Mouse (Mus musculus) MEL (cell line): ENCODE results near the gene Slc35b1. TPM values are rescaled to one million over a fixed set of nuclear protein-coding genes. Genes with fewer than 3 reads are reported as not detected.

Source experiments
- DNase-seq: peaks from one replicate; pipeline ENCODE4 v3.0.0; 2011; ENCODE audit warnings: low read depth, low spot score
- H3K27ac ChIP-seq: 2 replicates; pipeline ENCODE4 v1.5.1; 2012; ENCODE audit warnings: low read depth, mild to moderate bottlenecking, control low read depth, low read length, moderate library complexity; ENCODE audit not compliant: control insufficient read depth
- H3K27me3 ChIP-seq, 2 experiments: fragments of 150-350 bp in 1 of 2; sonication (generic) in 1 of 2; 2 replicates each; pipeline ENCODE4 v1.6.1; 2012; ENCODE audit warnings: low read length in 2 of 2, mild to moderate bottlenecking in 2 of 2, improper control_type of control experiment in 1 of 2, moderate library complexity in 1 of 2; ENCODE audit not compliant: insufficient read depth in 2 of 2, control insufficient read depth in 1 of 2
- H3K36me3 ChIP-seq, 2 experiments: 2 replicates each; pipeline ENCODE4 v1.6.1; 2012 to 2014; ENCODE audit warnings: low read length in 2 of 2, improper control_type of control experiment in 1 of 2, inconsistent platforms in 1 of 2, mild to moderate bottlenecking in 1 of 2; ENCODE audit not compliant: insufficient read depth in 2 of 2, control insufficient read depth in 1 of 2
- H3K4me1 ChIP-seq, 2 experiments: fragments of 150-350 bp in 1 of 2; sonication (generic) in 1 of 2; 2 replicates each; pipeline ENCODE4 v1.6.1; 2012; ENCODE audit warnings: low read length in 2 of 2, improper control_type of control experiment in 1 of 2, mild to moderate bottlenecking in 1 of 2; ENCODE audit not compliant: insufficient read depth in 2 of 2, control insufficient read depth in 1 of 2
- H3K4me3 ChIP-seq, 2 experiments: fragments of 150-350 bp in 1 of 2; sonication (generic) in 1 of 2; 2 replicates each; pipeline ENCODE4 v1.5.1; 2012; ENCODE audit warnings: low read depth in 2 of 2, low read length in 2 of 2, mild to moderate bottlenecking in 2 of 2, moderate library complexity in 2 of 2, control low read depth in 1 of 2, improper control_type of control experiment in 1 of 2; ENCODE audit not compliant: control insufficient read depth in 1 of 2, insufficient read depth in 1 of 2
- H3K79me2 ChIP-seq: 2 replicates; pipeline ENCODE4 v1.6.1; 2012; ENCODE audit warnings: mild to moderate bottlenecking, low read length, moderate library complexity; ENCODE audit not compliant: control insufficient read depth, poor library complexity, insufficient read depth
- H3K9ac ChIP-seq: 2 replicates; pipeline ENCODE4 v1.6.1; 2012; ENCODE audit warnings: low read depth, mild to moderate bottlenecking, control low read depth, low read length, moderate library complexity; ENCODE audit not compliant: control insufficient read depth, poor library complexity, severe bottlenecking
- H3K9me3 ChIP-seq: fragments of 150-350 bp; sonication (generic); replicated peaks from 2 replicates; pipeline ENCODE4 v1.6.1; 2012; ENCODE audit warnings: mild to moderate bottlenecking, low read length, improper control_type of control experiment, moderate library complexity; ENCODE audit not compliant: insufficient read depth
- BHLHE40 ChIP-seq: IDR thresholded peaks from 2 replicates; pipeline ENCODE4 v1.6.1; 2012; ENCODE audit warnings: low read depth, mild to moderate bottlenecking, inconsistent platforms, low read length, improper control_type of control experiment, borderline replicate concordance
- EP300 ChIP-seq, 2 experiments: IDR thresholded peaks; 2 replicates each; pipeline ENCODE4 v1.6.1; 2011; ENCODE audit warnings: improper control_type of control experiment in 2 of 2, low read length in 2 of 2, low read depth in 1 of 2, mild to moderate bottlenecking in 1 of 2
- HCFC1 ChIP-seq: IDR thresholded peaks from 2 replicates; pipeline ENCODE4 v1.6.1; 2012; ENCODE audit warnings: low read depth, mild to moderate bottlenecking, inconsistent platforms, low read length, improper control_type of control experiment, moderate library complexity
- JUND ChIP-seq: IDR thresholded peaks from 2 replicates; pipeline ENCODE4 v1.6.1; 2011; ENCODE audit warnings: low read depth, mild to moderate bottlenecking, improper control_type of control experiment, low read length
- KAT2A ChIP-seq: conservative IDR thresholded peaks from 2 replicates; pipeline ENCODE4 v1.6.1; 2012; ENCODE audit warnings: low read depth, low read length, improper control_type of control experiment, inconsistent platforms
- MAFK ChIP-seq: IDR thresholded peaks from 2 replicates; pipeline ENCODE4 v1.6.1; 2011; ENCODE audit warnings: low read depth, mild to moderate bottlenecking, low read length, improper control_type of control experiment, borderline replicate concordance
- MAX ChIP-seq: IDR thresholded peaks from 2 replicates; pipeline ENCODE4 v1.6.1; 2011; ENCODE audit warnings: low read length, improper control_type of control experiment
- MAZ ChIP-seq: IDR thresholded peaks from 2 replicates; pipeline ENCODE4 v1.6.1; 2012; ENCODE audit warnings: low read depth, mild to moderate bottlenecking, inconsistent platforms, low read length, improper control_type of control experiment
- MEF2A ChIP-seq: IDR thresholded peaks from 2 replicates; pipeline ENCODE4 v1.6.1; 2014; ENCODE audit warnings: low read depth, mild to moderate bottlenecking, inconsistent platforms, low read length, improper control_type of control experiment; ENCODE audit not compliant: poor library complexity, insufficient replicate concordance, severe bottlenecking; ENCODE audit errors: extremely low read depth
- NELFE ChIP-seq: IDR thresholded peaks from 2 replicates; pipeline ENCODE4 v1.6.1; 2011; ENCODE audit warnings: low read depth, low read length, improper control_type of control experiment
- NRF1 ChIP-seq: IDR thresholded peaks from 2 replicates; pipeline ENCODE4 v1.6.1; 2014; ENCODE audit warnings: low read depth, mild to moderate bottlenecking, inconsistent platforms, low read length, improper control_type of control experiment, moderate library complexity; ENCODE audit not compliant: poor library complexity, insufficient read depth, severe bottlenecking
- POLR2A ChIP-seq, 2 experiments: IDR thresholded peaks; 2 replicates each; pipeline ENCODE4 v1.6.1; 2011 to 2012; ENCODE audit warnings: low read length in 2 of 2, mild to moderate bottlenecking in 2 of 2, control low read depth in 1 of 2, improper control_type of control experiment in 1 of 2, low read depth in 1 of 2, moderate library complexity in 1 of 2; ENCODE audit not compliant: control insufficient read depth in 1 of 2, insufficient read depth in 1 of 2, poor library complexity in 1 of 2
- POLR2AphosphoS2 ChIP-seq: IDR thresholded peaks from 2 replicates; pipeline ENCODE4 v1.6.1; 2011; ENCODE audit warnings: low read length, improper control_type of control experiment
- POLR2AphosphoS5 ChIP-seq: IDR thresholded peaks from 2 replicates; pipeline ENCODE4 v1.6.1; 2012; ENCODE audit warnings: low read depth, borderline replicate concordance, mild to moderate bottlenecking, inconsistent platforms, low read length, moderate library complexity, mixed read lengths
- RCOR1 ChIP-seq: IDR thresholded peaks from 2 replicates; pipeline ENCODE4 v1.6.1; 2012; ENCODE audit warnings: low read depth, mild to moderate bottlenecking, inconsistent platforms, low read length, improper control_type of control experiment
- UBTF ChIP-seq: IDR thresholded peaks from 2 replicates; pipeline ENCODE4 v1.6.1; 2012; ENCODE audit warnings: low read depth, mild to moderate bottlenecking, inconsistent platforms, low read length, improper control_type of control experiment, moderate library complexity, borderline replicate concordance; ENCODE audit not compliant: insufficient read depth
- USF1 ChIP-seq: IDR thresholded peaks from 2 replicates; pipeline ENCODE4 v1.6.1; 2014; ENCODE audit warnings: low read depth, mild to moderate bottlenecking, inconsistent platforms, low read length, improper control_type of control experiment, moderate library complexity
- USF2 ChIP-seq, 2 experiments: IDR thresholded peaks; 2 replicates each; pipeline ENCODE4 v1.6.1; 2011 to 2012; ENCODE audit warnings: improper control_type of control experiment in 2 of 2, low read length in 2 of 2, borderline replicate concordance in 1 of 2, inconsistent platforms in 1 of 2, low read depth in 1 of 2, mild to moderate bottlenecking in 1 of 2; ENCODE audit not compliant: insufficient read depth in 1 of 2
- ZKSCAN1 ChIP-seq: IDR thresholded peaks from 2 replicates; pipeline ENCODE4 v1.6.1; 2012; ENCODE audit warnings: low read depth, mild to moderate bottlenecking, inconsistent platforms, low read length, improper control_type of control experiment, moderate library complexity
- ZNF384 ChIP-seq: IDR thresholded peaks from 2 replicates; pipeline ENCODE4 v1.6.1; 2012; ENCODE audit warnings: low read depth, mild to moderate bottlenecking, inconsistent platforms, low read length, improper control_type of control experiment
- polyA plus RNA-seq, 2 experiments: library from polyadenylated mRNA; stranded (reverse) in 1 of 2; unstranded in 1 of 2; fragments of >175 nt in 1 of 2; fragments of >200 nt in 1 of 2; gene quantifications; 2 replicates each; pipeline versions ENCODE4 v1.2.1 to v1.2.4; 2012; ENCODE audit warnings: low replicate concordance in 2 of 2, low read depth in 1 of 2; ENCODE audit not compliant: insufficient read length in 2 of 2, insufficient read depth in 1 of 2, missing spikeins in 1 of 2
- total RNA-seq: library from RNA; depleted of rRNA; stranded (reverse); fragments of 300-350 nt; gene quantifications from 2 replicates; pipeline ENCODE4 v1.2.3, GENCODE M21; 2012

Slc35b1 gene
- total and polyA plus RNA-seq, 3 experiments = 59.1 to 82.4 TPM; not detected in 1

DNA sequence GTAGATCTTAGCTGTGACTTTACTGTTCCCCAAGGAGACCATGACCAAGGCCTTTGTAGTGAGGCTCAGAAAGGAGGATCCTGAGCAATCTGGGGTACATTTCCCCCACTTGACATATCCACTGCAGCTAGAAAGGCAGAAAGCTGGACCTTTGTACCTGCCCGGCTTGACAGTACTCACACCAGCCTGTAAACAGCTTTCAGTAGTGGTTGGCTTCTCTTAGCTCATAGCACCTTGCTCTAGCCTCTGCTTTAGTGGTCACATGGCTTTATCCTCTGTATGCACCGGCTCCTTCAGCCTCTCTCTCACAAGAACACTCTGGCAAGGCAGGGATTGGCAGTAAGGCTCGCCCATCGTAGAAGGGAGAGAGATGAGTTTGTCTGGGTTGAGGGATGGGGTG is 15.6 kb upstream of the Slc35b1 start:
- Histone ChIP-seq H3K27me3 (no peaks in the 10 kb centered on the region), H3K27ac (no peak overlapping the region), H3K79me2 (no peaks in the 10 kb centered on the region), H3K9ac (no peak overlapping the region), H3K9me3 (no peaks in the 10 kb centered on the region), H3K36me3 (peaks cover 0 to 22% of the 10 kb centered on the region in 2 experiments; a peak in 2 of 4 replicates), H3K4me1 (0 out of 4 replicates have a peak, but pooled peaks cover 0 to 3% of the 10 kb centered on the region in 2 experiments), H3K4me3 (no peak overlapping the region)
- TF ChIP-seq NRF1 (no peak), MAZ (no peak), NELFE (no peak), MAFK (no peak), ZKSCAN1 (no peak), KAT2A (no peak), MAX (no peak), JUND (no peak), POLR2AphosphoS2 (no peak), POLR2A (IDR thresholded peaks at IDR 0.05; ENCODE audit: control insufficient read depth in 1 of 2, insufficient read depth in 1 of 2, low read depth in 1 of 2, low read length in 2 of 2, poor library complexity in 1 of 2) (no peak), ZNF384 (no peak), RCOR1 (no peak), MEF2A (no peak)
- no peak for DNase-seq

GRCm38 (mm10) chr11:95369964-95370890 is 14.3 kb upstream of the Slc35b1 start:
- Histone ChIP-seq H3K9ac (no peak overlapping the region), H3K36me3 (peaks cover 0 to 26% of the 10 kb centered on the region in 2 experiments; a peak in 2 of 4 replicates), H3K27me3 (no peaks in the 10 kb centered on the region), H3K27ac (no peak overlapping the region), H3K4me1 (0 out of 4 replicates have a peak, but pooled peaks cover 0 to 3% of the 10 kb centered on the region in 2 experiments), H3K79me2 (no peaks in the 10 kb centered on the region), H3K4me3 (no peak overlapping the region), H3K9me3 (no peaks in the 10 kb centered on the region)
- peak; percentile 56 for DNase-seq
- no peak for TF ChIP-seq BHLHE40
- TF ChIP-seq EP300 (IDR thresholded peaks at IDR 0.05; ENCODE audit: low read depth in 1 of 2, low read length in 2 of 2) = no peak
- TF ChIP-seq HCFC1 = no peak
- TF ChIP-seq USF1 = no peak
- TF ChIP-seq USF2 (IDR thresholded peaks at IDR 0.05; ENCODE audit: borderline replicate concordance in 1 of 2, insufficient read depth in 1 of 2, low read depth in 1 of 2, low read length in 2 of 2) = no peak
- no peak for TF ChIP-seq NRF1
- no peak for TF ChIP-seq POLR2AphosphoS5
- TF ChIP-seq JUND = no peak
- TF ChIP-seq POLR2AphosphoS2 = no peak
- no peak for TF ChIP-seq KAT2A
- no peak for TF ChIP-seq UBTF
